Mouse (Mus musculus) MEL (cell line): ENCODE measurements around the gene Acss2. TPM values are rescaled to one million over a fixed set of nuclear protein-coding genes. Genes with fewer than 3 reads are reported as not detected.

Experiments
- DNase-seq: peaks from one replicate; pipeline ENCODE4 v3.0.0; 2011; ENCODE audit warnings: low read depth, low spot score
- H3K27ac ChIP-seq: 2 replicates; pipeline ENCODE4 v1.5.1; 2012; ENCODE audit warnings: low read depth, mild to moderate bottlenecking, control low read depth, low read length, moderate library complexity; ENCODE audit not compliant: control insufficient read depth
- H3K27me3 ChIP-seq, 2 experiments: fragments of 150-350 bp in 1 of 2; sonication (generic) in 1 of 2; 2 replicates each; pipeline ENCODE4 v1.6.1; 2012; ENCODE audit warnings: low read length in 2 of 2, mild to moderate bottlenecking in 2 of 2, improper control_type of control experiment in 1 of 2, moderate library complexity in 1 of 2; ENCODE audit not compliant: insufficient read depth in 2 of 2, control insufficient read depth in 1 of 2
- H3K36me3 ChIP-seq, 2 experiments: 2 replicates each; pipeline ENCODE4 v1.6.1; 2012 to 2014; ENCODE audit warnings: low read length in 2 of 2, improper control_type of control experiment in 1 of 2, inconsistent platforms in 1 of 2, mild to moderate bottlenecking in 1 of 2; ENCODE audit not compliant: insufficient read depth in 2 of 2, control insufficient read depth in 1 of 2
- H3K4me1 ChIP-seq, 2 experiments: fragments of 150-350 bp in 1 of 2; sonication (generic) in 1 of 2; 2 replicates each; pipeline ENCODE4 v1.6.1; 2012; ENCODE audit warnings: low read length in 2 of 2, improper control_type of control experiment in 1 of 2, mild to moderate bottlenecking in 1 of 2; ENCODE audit not compliant: insufficient read depth in 2 of 2, control insufficient read depth in 1 of 2
- H3K4me3 ChIP-seq, 2 experiments: fragments of 150-350 bp in 1 of 2; sonication (generic) in 1 of 2; 2 replicates each; pipeline ENCODE4 v1.5.1; 2012; ENCODE audit warnings: low read depth in 2 of 2, low read length in 2 of 2, mild to moderate bottlenecking in 2 of 2, moderate library complexity in 2 of 2, control low read depth in 1 of 2, improper control_type of control experiment in 1 of 2; ENCODE audit not compliant: control insufficient read depth in 1 of 2, insufficient read depth in 1 of 2
- H3K79me2 ChIP-seq: 2 replicates; pipeline ENCODE4 v1.6.1; 2012; ENCODE audit warnings: mild to moderate bottlenecking, low read length, moderate library complexity; ENCODE audit not compliant: control insufficient read depth, poor library complexity, insufficient read depth
- H3K9ac ChIP-seq: 2 replicates; pipeline ENCODE4 v1.6.1; 2012; ENCODE audit warnings: low read depth, mild to moderate bottlenecking, control low read depth, low read length, moderate library complexity; ENCODE audit not compliant: control insufficient read depth, poor library complexity, severe bottlenecking
- H3K9me3 ChIP-seq: fragments of 150-350 bp; sonication (generic); replicated peaks from 2 replicates; pipeline ENCODE4 v1.6.1; 2012; ENCODE audit warnings: mild to moderate bottlenecking, low read length, improper control_type of control experiment, moderate library complexity; ENCODE audit not compliant: insufficient read depth
- BHLHE40 ChIP-seq: IDR thresholded peaks from 2 replicates; pipeline ENCODE4 v1.6.1; 2012; ENCODE audit warnings: low read depth, mild to moderate bottlenecking, inconsistent platforms, low read length, improper control_type of control experiment, borderline replicate concordance
- CHD1 ChIP-seq: IDR thresholded peaks from 2 replicates; pipeline ENCODE4 v1.6.1; 2012; ENCODE audit warnings: low read depth, mild to moderate bottlenecking, inconsistent platforms, low read length, improper control_type of control experiment
- CHD2 ChIP-seq: IDR thresholded peaks from 2 replicates; pipeline ENCODE4 v1.6.1; 2011; ENCODE audit warnings: low read length, improper control_type of control experiment
- CTCF ChIP-seq, 3 experiments: IDR thresholded peaks in 2 of 3; conservative IDR thresholded peaks in 1 of 3; 2 replicates each; pipeline ENCODE4 v1.5.1; 2011 to 2012; ENCODE audit warnings: low read length in 3 of 3, low read depth in 2 of 3, mild to moderate bottlenecking in 2 of 3, improper control_type of control experiment in 1 of 3, inconsistent platforms in 1 of 3, mixed read lengths in 1 of 3, moderate library complexity in 1 of 3; ENCODE audit not compliant: control insufficient read depth in 1 of 3, insufficient read depth in 1 of 3, poor library complexity in 1 of 3, severe bottlenecking in 1 of 3
- ELF1 ChIP-seq: IDR thresholded peaks from 2 replicates; pipeline ENCODE4 v1.6.1; 2014; ENCODE audit warnings: low read depth, mild to moderate bottlenecking, inconsistent platforms, low read length, improper control_type of control experiment, moderate library complexity
- ETS1 ChIP-seq: IDR thresholded peaks from 2 replicates; pipeline ENCODE4 v1.6.1; 2012; ENCODE audit warnings: low read depth, mild to moderate bottlenecking, inconsistent platforms, low read length, improper control_type of control experiment, moderate library complexity
- GABPA ChIP-seq: IDR thresholded peaks from 2 replicates; pipeline ENCODE4 v1.6.1; 2012; ENCODE audit warnings: low read depth, mild to moderate bottlenecking, inconsistent platforms, low read length, improper control_type of control experiment, moderate library complexity
- GATA1 ChIP-seq: IDR thresholded peaks from 2 replicates; pipeline ENCODE4 v1.6.1; 2011; ENCODE audit warnings: low read depth, low read length, improper control_type of control experiment
- HCFC1 ChIP-seq: IDR thresholded peaks from 2 replicates; pipeline ENCODE4 v1.6.1; 2012; ENCODE audit warnings: low read depth, mild to moderate bottlenecking, inconsistent platforms, low read length, improper control_type of control experiment, moderate library complexity
- KAT2A ChIP-seq: conservative IDR thresholded peaks from 2 replicates; pipeline ENCODE4 v1.6.1; 2012; ENCODE audit warnings: low read depth, low read length, improper control_type of control experiment, inconsistent platforms
- MAFK ChIP-seq: IDR thresholded peaks from 2 replicates; pipeline ENCODE4 v1.6.1; 2011; ENCODE audit warnings: low read depth, mild to moderate bottlenecking, low read length, improper control_type of control experiment, borderline replicate concordance
- MYB ChIP-seq: IDR thresholded peaks from 2 replicates; pipeline ENCODE4 v1.6.1; 2011; ENCODE audit warnings: mild to moderate bottlenecking, low read depth, low read length, improper control_type of control experiment
- MYC ChIP-seq: IDR thresholded peaks from 2 replicates; pipeline ENCODE4 v1.6.1; 2011; ENCODE audit warnings: low read depth, mild to moderate bottlenecking, low read length, improper control_type of control experiment, moderate library complexity
- POLR2AphosphoS2 ChIP-seq: IDR thresholded peaks from 2 replicates; pipeline ENCODE4 v1.6.1; 2011; ENCODE audit warnings: low read length, improper control_type of control experiment
- SMC3 ChIP-seq: IDR thresholded peaks from 2 replicates; pipeline ENCODE4 v1.6.1; 2011; ENCODE audit warnings: low read depth, low read length, improper control_type of control experiment
- TBP ChIP-seq: IDR thresholded peaks from 2 replicates; pipeline ENCODE4 v1.8.0; 2011; ENCODE audit warnings: low read depth, low read length, improper control_type of control experiment
- TCF12 ChIP-seq: IDR thresholded peaks from 2 replicates; pipeline ENCODE4 v1.6.1; 2014; ENCODE audit warnings: low read depth, mild to moderate bottlenecking, inconsistent platforms, low read length, improper control_type of control experiment, moderate library complexity
- ZC3H11A ChIP-seq: IDR thresholded peaks from 2 replicates; pipeline ENCODE4 v1.6.1; 2012; ENCODE audit warnings: low read depth, mild to moderate bottlenecking, inconsistent platforms, low read length, improper control_type of control experiment
- ZMIZ1 ChIP-seq: IDR thresholded peaks from 2 replicates; pipeline ENCODE4 v1.6.1; 2012; ENCODE audit warnings: low read depth, mild to moderate bottlenecking, inconsistent platforms, low read length, improper control_type of control experiment, moderate library complexity
- ZNF384 ChIP-seq: IDR thresholded peaks from 2 replicates; pipeline ENCODE4 v1.6.1; 2012; ENCODE audit warnings: low read depth, mild to moderate bottlenecking, inconsistent platforms, low read length, improper control_type of control experiment
- polyA plus RNA-seq, 2 experiments: library from polyadenylated mRNA; stranded (reverse) in 1 of 2; unstranded in 1 of 2; fragments of >175 nt in 1 of 2; fragments of >200 nt in 1 of 2; gene quantifications; 2 replicates each; pipeline versions ENCODE4 v1.2.1 to v1.2.4; 2012; ENCODE audit warnings: low replicate concordance in 2 of 2, low read depth in 1 of 2; ENCODE audit not compliant: insufficient read length in 2 of 2, insufficient read depth in 1 of 2, missing spikeins in 1 of 2
- total RNA-seq: library from RNA; depleted of rRNA; stranded (reverse); fragments of 300-350 nt; gene quantifications from 2 replicates; pipeline ENCODE4 v1.2.3, GENCODE M21; 2012

The Acss2 gene
- total and polyA plus RNA-seq, 3 experiments, result 2.9 to 11.0 TPM; not detected in 1

DNA sequence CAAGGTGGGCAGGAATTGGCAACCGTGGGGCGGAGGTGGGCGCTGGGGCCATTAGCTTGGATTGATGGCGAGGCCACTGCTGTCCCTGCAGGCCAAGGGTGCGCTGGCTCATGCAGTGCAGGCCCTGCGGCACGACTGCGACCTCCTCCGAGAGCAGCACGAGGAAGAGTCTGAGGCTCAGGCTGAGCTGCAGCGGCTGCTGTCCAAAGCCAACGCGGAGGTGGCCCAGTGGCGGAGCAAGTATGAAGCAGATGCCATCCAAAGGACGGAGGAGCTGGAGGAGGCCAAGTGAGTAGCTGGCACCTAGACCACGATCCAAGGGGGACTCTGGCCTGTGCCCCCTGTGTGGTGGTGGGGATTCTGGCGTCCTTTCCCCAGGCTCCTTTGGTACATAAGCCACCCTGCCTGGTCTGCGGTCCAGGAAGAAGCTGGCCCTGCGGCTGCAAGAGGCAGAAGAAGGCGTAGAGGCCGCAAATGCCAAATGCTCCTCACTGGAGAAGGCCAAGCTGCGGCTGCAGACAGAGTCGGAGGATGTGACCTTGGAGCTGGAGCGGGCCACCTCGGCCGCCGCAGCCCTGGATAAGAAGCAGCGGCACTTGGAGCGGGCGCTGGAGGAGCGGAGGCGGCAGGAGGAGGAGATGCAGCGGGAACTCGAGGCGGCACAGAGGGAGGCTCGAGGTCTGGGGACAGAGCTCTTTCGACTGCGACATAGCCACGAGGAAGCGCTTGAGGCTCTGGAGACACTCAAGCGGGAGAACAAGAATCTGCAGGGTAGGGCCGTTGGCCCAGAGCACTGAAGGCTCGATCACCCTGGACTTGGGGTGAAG is 113.1 kb downstream of the Acss2 start:
- Histone ChIP-seq H3K27ac (no peak overlapping the region), H3K9me3 (no peaks in the 10 kb centered on the region), H3K9ac (no peak overlapping the region), H3K4me1 (no peaks in the 10 kb centered on the region), H3K79me2 (no peaks in the 10 kb centered on the region; the same call in 1 of the 2 replicates), H3K4me3 (no peak overlapping the region), H3K27me3 (no peaks in the 10 kb centered on the region), H3K36me3 (no peaks in the 10 kb centered on the region; a peak in 1 of 4 replicates)
- DNase-seq, result no peak
- no peak for TF ChIP-seq GATA1

DNA sequence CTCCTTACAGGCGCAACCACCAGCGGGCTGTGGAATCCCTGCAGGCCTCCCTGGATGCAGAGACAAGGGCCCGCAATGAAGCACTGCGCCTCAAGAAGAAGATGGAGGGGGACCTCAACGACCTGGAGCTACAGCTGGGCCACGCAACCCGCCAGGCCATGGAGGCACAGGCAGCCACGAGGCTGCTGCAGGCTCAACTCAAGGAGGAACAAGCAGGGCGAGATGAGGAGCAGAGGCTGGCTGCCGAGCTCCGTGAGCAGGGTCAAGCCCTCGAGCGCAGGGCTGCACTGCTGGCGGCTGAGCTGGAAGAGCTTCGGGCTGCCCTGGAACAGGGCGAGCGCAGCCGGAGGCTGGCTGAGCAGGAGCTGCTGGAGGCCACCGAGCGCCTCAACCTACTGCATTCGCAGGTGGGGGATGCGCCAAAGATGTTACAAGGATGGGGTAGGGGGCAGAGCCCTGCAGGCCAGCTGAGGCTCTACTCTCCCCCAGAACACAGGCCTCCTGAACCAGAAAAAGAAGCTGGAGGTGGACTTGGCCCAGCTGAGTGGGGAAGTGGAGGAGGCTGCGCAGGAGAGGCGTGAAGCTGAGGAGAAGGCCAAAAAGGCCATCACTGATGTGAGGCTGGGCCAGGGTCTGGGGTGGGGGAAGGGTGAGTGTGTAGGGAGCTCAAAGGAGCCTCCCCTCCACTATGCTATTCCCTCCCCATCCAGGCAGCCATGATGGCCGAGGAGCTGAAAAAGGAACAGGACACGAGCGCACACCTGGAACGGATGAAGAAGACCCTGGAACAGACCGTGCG is 114.6 kb downstream of the Acss2 start:
- no peaks in the 10 kb centered on the region; the same call in 1 of the 2 replicates for H3K79me2 ChIP-seq
- H3K9me3 ChIP-seq, result no peaks in the 10 kb centered on the region
- H3K4me3 ChIP-seq, result no peak overlapping the region
- H3K4me1 ChIP-seq, result no peaks in the 10 kb centered on the region
- H3K27ac ChIP-seq, result no peak overlapping the region
- no peaks in the 10 kb centered on the region for H3K27me3 ChIP-seq
- peaks cover 0 to 2% of the 10 kb centered on the region in 2 experiments; a peak in 1 of 4 replicates for H3K36me3 ChIP-seq
- H3K9ac ChIP-seq, result no peak overlapping the region
- TF ChIP-seq GABPA, result no peak
- no peak for TF ChIP-seq SMC3
- TF ChIP-seq MYC, result no peak
- TF ChIP-seq MYB, result no peak
- TF ChIP-seq ZC3H11A, result no peak
- TF ChIP-seq HCFC1, result no peak
- TF ChIP-seq KAT2A, result no peak
- no peak for DNase-seq

DNA sequence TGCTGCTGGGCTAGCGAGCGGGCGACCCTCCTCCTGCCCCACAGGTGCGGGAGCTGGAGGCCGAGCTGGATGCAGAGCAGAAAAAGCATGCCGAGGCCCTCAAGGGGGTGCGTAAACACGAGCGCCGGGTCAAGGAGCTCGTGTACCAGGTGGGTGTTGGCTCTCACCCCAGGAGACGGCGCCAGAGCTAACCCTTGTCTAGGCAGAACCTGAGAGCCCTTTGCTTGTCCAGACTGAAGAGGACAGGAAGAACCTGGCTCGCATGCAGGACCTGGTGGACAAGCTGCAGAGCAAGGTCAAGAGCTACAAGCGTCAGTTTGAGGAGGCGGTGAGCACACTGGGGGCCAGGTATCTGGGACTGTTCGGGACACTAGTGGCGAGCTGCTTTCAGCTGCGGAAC is 115.4 kb downstream of the Acss2 start:
- no peaks in the 10 kb centered on the region for H3K4me1 ChIP-seq
- H3K27ac ChIP-seq, result no peak overlapping the region
- TF ChIP-seq ZC3H11A, result no peak
- no peak for TF ChIP-seq ZNF384
- no peak for TF ChIP-seq MAFK
- no peak for TF ChIP-seq ETS1
- no peak for TF ChIP-seq CHD2
- no peak for TF ChIP-seq HCFC1
- no peak for TF ChIP-seq CTCF (IDR thresholded peaks at IDR 0.05 in 2 of 3, conservative IDR thresholded peaks at IDR 0.05 in 1 of 3; ENCODE audit: control insufficient read depth in 1 of 3, insufficient read depth in 1 of 3, low read depth in 2 of 3, low read length in 3 of 3, poor library complexity in 1 of 3, severe bottlenecking in 1 of 3)
- no peak for TF ChIP-seq ZMIZ1
- TF ChIP-seq TCF12, result no peak
- no peak for TF ChIP-seq ELF1
- no peak for TF ChIP-seq BHLHE40
- no peak for TF ChIP-seq POLR2AphosphoS2
- TF ChIP-seq CHD1, result no peak
- TF ChIP-seq TBP, result no peak
- TF ChIP-seq, all 39 proteins: peak for 0
- Histone ChIP-seq H3K9ac (no peak overlapping the region), H3K4me3 (no peak overlapping the region), H3K79me2 (no peaks in the 10 kb centered on the region; the same call in 1 of the 2 replicates), H3K36me3 (peaks cover 0 to 2% of the 10 kb centered on the region in 2 experiments; a peak in 1 of 4 replicates), H3K9me3 (no peaks in the 10 kb centered on the region), H3K27me3 (no peaks in the 10 kb centered on the region)
- no peak for DNase-seq
